Mouse (Mus musculus) kidney, embryonic 16.5 days (tissue): Measurements from ENCODE around the gene Adamts16. TPM values are rescaled to one million over a fixed set of nuclear protein-coding genes. Genes with fewer than 3 reads are reported as not detected.

Source experiments
- ATAC-seq: fragments of 200-750 bp; cut with Nextera tagmentation; 2 replicates; pipeline ENCODE4 v1.8.0; 2017; ENCODE audit warnings: moderate TSS enrichment; ENCODE audit not compliant: low FRiP score, low TSS enrichment
- H3K27ac ChIP-seq: fragments of 300-500 bp; sonication (generic); 2 replicates; pipeline ENCODE4 v1.5.1; 2014; ENCODE audit warnings: low read length
- H3K27me3 ChIP-seq: fragments of 300-500 bp; sonication (generic); 2 replicates; pipeline ENCODE4 v1.6.1; 2014; ENCODE audit warnings: low read length, control low read depth, mixed read lengths; ENCODE audit not compliant: insufficient read depth
- H3K36me3 ChIP-seq: fragments of 300-500 bp; sonication (generic); 2 replicates; pipeline ENCODE4 v1.6.1; 2014; ENCODE audit warnings: low read length, control low read depth, mixed read lengths; ENCODE audit not compliant: insufficient read depth
- H3K4me1 ChIP-seq: fragments of 300-500 bp; sonication (generic); 2 replicates; pipeline ENCODE4 v1.6.1; 2014; ENCODE audit warnings: low read length, control low read depth, mixed read lengths; ENCODE audit not compliant: insufficient read depth
- H3K4me2 ChIP-seq: fragments of 300-500 bp; sonication (generic); replicated peaks from 2 replicates; pipeline ENCODE4 v1.6.1; 2014; ENCODE audit warnings: low read depth, low read length
- H3K4me3 ChIP-seq: fragments of 300-500 bp; sonication (generic); 2 replicates; pipeline ENCODE4 v1.5.1; 2014; ENCODE audit warnings: mild to moderate bottlenecking, low read length
- H3K9ac ChIP-seq: fragments of 300-500 bp; sonication (generic); replicated peaks from 2 replicates; pipeline ENCODE4 v1.6.1; 2014; ENCODE audit warnings: low read length
- H3K9me3 ChIP-seq: fragments of 300-500 bp; sonication (generic); 2 replicates; pipeline ENCODE4 v1.6.1; 2016; ENCODE audit warnings: low read length, control low read depth
- WGBS: fragments of 180-500 bp; shearing (Covaris S2); extraction: QIAGEN DNeasy Blood & Tissue Kit; methylation state at CpG from one replicate; pipeline ENCODE4 v1.1.7; 2014; 5-methylcytosine and 5-hydroxymethylcytosine counted together
- polyA plus RNA-seq: library from polyadenylated mRNA; unstranded; fragments of >200 nt; fragmentation: Nextera tagmentation; extraction: Ambion mirVana; gene quantifications from 2 replicates; pipeline ENCODE4 v1.2.1, GENCODE M21; 2015

Adamts16 gene
- polyA plus RNA-seq, 1 experiment from 2014 or later: 19.6 TPM

DNA sequence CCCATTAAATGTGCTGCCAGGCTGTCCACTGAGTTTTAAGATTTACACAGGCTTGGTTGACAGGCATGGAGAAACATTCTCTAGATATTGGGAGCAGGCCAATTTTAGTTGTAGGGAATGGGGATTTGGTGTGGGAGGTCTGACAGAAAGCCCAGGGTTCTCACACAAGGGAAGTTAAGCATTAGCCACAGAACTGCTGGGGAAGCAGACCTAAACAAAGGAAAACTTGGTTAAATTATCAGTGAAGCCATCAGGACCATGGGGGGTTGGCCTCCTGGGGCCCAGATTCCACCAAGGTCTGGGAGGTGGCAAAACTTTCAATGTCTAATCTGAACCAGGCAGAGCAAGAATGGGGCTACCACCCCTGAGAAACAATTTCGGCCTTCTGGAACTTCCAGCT, 38.8 kb downstream of the Adamts16 start:
- peak; percentile 91 for ATAC-seq

DNA sequence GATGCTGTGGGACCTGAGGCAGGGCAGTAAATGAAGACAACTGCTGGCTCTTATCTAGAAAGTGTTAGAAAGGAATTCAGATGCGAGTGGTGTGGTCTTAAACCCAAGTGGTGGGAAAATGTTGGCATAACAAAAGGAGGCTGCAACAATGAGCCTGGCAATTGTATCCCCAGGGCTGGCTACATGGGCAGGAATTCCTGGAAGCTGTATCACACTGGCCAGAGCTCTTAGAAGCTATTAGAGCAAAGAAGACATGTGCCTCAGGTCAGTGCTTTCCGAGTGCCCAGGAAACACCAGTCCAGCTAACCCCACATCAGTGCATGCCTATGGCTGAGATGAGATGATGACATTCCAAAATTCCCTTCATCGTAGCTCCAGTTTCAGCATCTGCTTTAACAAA, 42.3 kb downstream of the Adamts16 start:
- H3K27ac ChIP-seq: no peak overlapping the region
- no peaks in the 10 kb centered on the region for H3K27me3 ChIP-seq
- no peak overlapping the region for H3K4me2 ChIP-seq
- no peaks in the 10 kb centered on the region for H3K9me3 ChIP-seq
- ATAC-seq: no peak
- peaks cover 15% of the 10 kb centered on the region for H3K4me1 ChIP-seq
- 70% methylated on average over 3 of the region's 3 CpGs for WGBS
- no peaks in the 10 kb centered on the region for H3K36me3 ChIP-seq
- no peak overlapping the region for H3K9ac ChIP-seq
- no peak overlapping the region for H3K4me3 ChIP-seq

More for the DNA sequence above, 38.8 kb downstream of the Adamts16 start:
- peaks cover 16% of the 10 kb centered on the region for H3K4me1 ChIP-seq
- H3K4me2 ChIP-seq: no peak overlapping the region
- no peaks in the 10 kb centered on the region for H3K36me3 ChIP-seq
- 46% methylated on average over 1 of the region's 1 CpGs for WGBS
- no peaks in the 10 kb centered on the region for H3K27me3 ChIP-seq
- H3K9ac ChIP-seq: no peak overlapping the region
- H3K9me3 ChIP-seq: no peaks in the 10 kb centered on the region
- H3K4me3 ChIP-seq: no peak overlapping the region
- H3K27ac ChIP-seq: peak overlapping the region; percentile 84

- H3K27ac ChIP-seq: no peak overlapping the region
- peaks cover 19% of the 10 kb centered on the region for H3K4me1 ChIP-seq
- H3K4me2 ChIP-seq: no peak overlapping the region
- H3K9ac ChIP-seq: no peak overlapping the region
- no peaks in the 10 kb centered on the region for H3K36me3 ChIP-seq
- no peaks in the 10 kb centered on the region for H3K9me3 ChIP-seq
- WGBS: 46% methylated on average over 5 of the region's 5 CpGs
- no peak overlapping the region for H3K4me3 ChIP-seq
- no peaks in the 10 kb centered on the region for H3K27me3 ChIP-seq
- ATAC-seq: no peak
These were observed 43.2 kb downstream of the Adamts16 start for GRCm38 (mm10) chr13:70798396-70798795.

GRCm38 (mm10) chr13:70794074-70794572, 47.5 kb downstream of the Adamts16 start:
- no peaks in the 10 kb centered on the region for H3K27me3 ChIP-seq
- 10% methylated on average over 8 of the region's 8 CpGs for WGBS
- H3K27ac ChIP-seq: peak overlapping the region; percentile 93

DNA sequence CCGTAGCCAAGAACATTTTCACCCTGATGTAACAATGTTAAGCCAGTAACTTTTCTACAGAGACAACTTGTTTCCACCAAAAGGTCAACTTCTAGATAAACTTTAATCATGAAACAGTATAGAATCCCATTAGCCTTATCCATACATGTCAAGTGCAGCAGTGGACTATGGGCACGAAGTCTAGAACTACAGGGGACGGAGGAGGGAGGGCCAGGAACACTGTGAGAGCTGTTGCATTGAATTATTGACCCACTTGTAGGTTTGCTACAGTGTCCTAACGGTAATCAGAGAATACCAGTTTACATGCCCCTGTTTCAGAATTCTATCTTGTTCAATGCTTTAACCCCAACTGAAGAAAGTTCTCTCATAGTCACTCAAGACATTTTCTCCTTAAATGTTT, 48.0 kb downstream of the Adamts16 start:
- Histone ChIP-seq H3K36me3 (peaks cover 6% of the 10 kb centered on the region; the same call in 1 of the 2 replicates), H3K4me1 (peaks cover 13% of the 10 kb centered on the region), H3K4me2 (no peak overlapping the region), H3K9ac (no peak overlapping the region), H3K27me3 (no peaks in the 10 kb centered on the region), H3K27ac (peak overlapping the region; percentile 93), H3K4me3 (no peak overlapping the region), H3K9me3 (no peaks in the 10 kb centered on the region)
- peak; percentile 49; the same call in 1 of the 2 replicates for ATAC-seq
- WGBS: 37% methylated on average over 4 of the region's 4 CpGs

More at GRCm38 (mm10) chr13:70794074-70794572, 47.5 kb downstream of the Adamts16 start:
- no peak overlapping the region for H3K9ac ChIP-seq
- ATAC-seq: peak; percentile 95
- peaks cover 6% of the 10 kb centered on the region; the same call in 1 of the 2 replicates for H3K36me3 ChIP-seq
- no peaks in the 10 kb centered on the region for H3K9me3 ChIP-seq
- H3K4me3 ChIP-seq: no peak overlapping the region
- no peak overlapping the region; the same call in 1 of the 2 replicates for H3K4me2 ChIP-seq
- peaks cover 13% of the 10 kb centered on the region for H3K4me1 ChIP-seq

DNA sequence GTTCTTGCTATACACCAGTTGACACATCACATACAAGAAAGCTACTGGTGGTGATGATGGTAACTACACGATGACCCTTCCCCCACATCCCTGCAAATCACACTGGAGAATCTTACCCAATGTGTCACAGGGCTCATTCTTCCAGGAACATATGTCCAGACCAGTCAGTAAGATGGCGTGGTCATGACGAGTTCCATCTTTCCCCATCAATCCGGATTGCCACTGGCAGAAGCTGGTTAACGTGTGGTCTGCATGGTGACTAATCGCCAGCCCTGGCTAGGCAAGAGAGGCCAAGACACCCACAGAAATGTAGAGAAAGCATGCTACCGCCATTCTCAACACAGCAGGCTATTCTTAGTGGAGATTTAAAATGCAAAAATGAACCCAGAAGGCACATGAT, 48.7 kb downstream of the Adamts16 start:
- no peak overlapping the region for H3K4me2 ChIP-seq
- H3K4me1 ChIP-seq: peaks cover 13% of the 10 kb centered on the region
- 82% methylated on average over 7 of the region's 7 CpGs for WGBS
- H3K9me3 ChIP-seq: no peaks in the 10 kb centered on the region
- no peak for ATAC-seq
- H3K4me3 ChIP-seq: no peak overlapping the region
- no peaks in the 10 kb centered on the region for H3K27me3 ChIP-seq
- H3K36me3 ChIP-seq: peaks cover 6% of the 10 kb centered on the region; the same call in 1 of the 2 replicates
- H3K27ac ChIP-seq: peak overlapping the region; percentile 93
- no peak overlapping the region for H3K9ac ChIP-seq

GRCm38 (mm10) chr13:70789806-70790205, 51.8 kb downstream of the Adamts16 start:
- no peak overlapping the region for H3K4me3 ChIP-seq
- no peak overlapping the region for H3K9ac ChIP-seq
- no peaks in the 10 kb centered on the region for H3K27me3 ChIP-seq
- no peak overlapping the region for H3K4me2 ChIP-seq
- H3K4me1 ChIP-seq: peaks cover 9% of the 10 kb centered on the region
- WGBS: 68% methylated on average over 1 of the region's 1 CpGs
- no peak overlapping the region for H3K27ac ChIP-seq
- H3K9me3 ChIP-seq: no peaks in the 10 kb centered on the region
- peaks cover 6% of the 10 kb centered on the region; the same call in 1 of the 2 replicates for H3K36me3 ChIP-seq
- no peak for ATAC-seq

GRCm38 (mm10) chr13:70789022-70789421, 52.6 kb downstream of the Adamts16 start:
- WGBS: 33% methylated on average over 1 of the region's 1 CpGs

DNA sequence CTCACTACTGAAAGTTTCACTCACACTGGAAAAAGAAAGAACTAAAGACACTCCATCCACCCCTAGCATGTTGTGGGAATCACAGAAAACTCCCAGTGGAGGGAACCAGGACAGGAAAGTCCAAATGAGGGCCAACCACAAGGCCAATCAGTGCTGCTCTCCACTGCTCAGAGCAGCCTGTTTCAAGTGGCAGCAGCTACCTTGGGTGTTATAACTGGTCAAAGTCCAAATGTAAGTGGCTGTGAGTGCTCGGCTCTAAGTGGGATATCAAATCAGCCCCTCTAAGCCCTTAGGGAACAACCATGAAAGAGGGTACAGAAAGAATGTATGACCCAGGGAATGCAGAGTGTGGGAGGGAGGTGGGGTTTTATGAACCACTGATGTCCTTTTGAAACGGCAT, 56.5 kb downstream of the Adamts16 start:
- no peak overlapping the region for H3K27ac ChIP-seq
- no peak overlapping the region for H3K4me2 ChIP-seq
- no peak for ATAC-seq
- H3K27me3 ChIP-seq: no peaks in the 10 kb centered on the region
- no peaks in the 10 kb centered on the region for H3K36me3 ChIP-seq
- H3K4me3 ChIP-seq: no peak overlapping the region
- no peaks in the 10 kb centered on the region for H3K4me1 ChIP-seq
- no peaks in the 10 kb centered on the region for H3K9me3 ChIP-seq
- H3K9ac ChIP-seq: no peak overlapping the region
- WGBS: 79% methylated on average over 2 of the region's 2 CpGs

More at GRCm38 (mm10) chr13:70789022-70789421, 52.6 kb downstream of the Adamts16 start:
- Histone ChIP-seq H3K27ac (no peak overlapping the region), H3K9ac (no peak overlapping the region), H3K36me3 (peaks cover 6% of the 10 kb centered on the region; the same call in 1 of the 2 replicates), H3K27me3 (no peaks in the 10 kb centered on the region), H3K4me2 (no peak overlapping the region), H3K4me1 (peaks cover 7% of the 10 kb centered on the region), H3K4me3 (no peak overlapping the region), H3K9me3 (no peaks in the 10 kb centered on the region)
- no peak for ATAC-seq

GRCm38 (mm10) chr13:70784126-70784525, 57.5 kb downstream of the Adamts16 start:
- no peak overlapping the region for H3K27ac ChIP-seq
- H3K9ac ChIP-seq: no peak overlapping the region
- no peak for ATAC-seq
- no peaks in the 10 kb centered on the region for H3K9me3 ChIP-seq
- 67% methylated on average over 5 of the region's 5 CpGs for WGBS
- H3K4me2 ChIP-seq: no peak overlapping the region
- H3K4me3 ChIP-seq: no peak overlapping the region
- H3K4me1 ChIP-seq: no peaks in the 10 kb centered on the region
- no peaks in the 10 kb centered on the region for H3K36me3 ChIP-seq
- no peaks in the 10 kb centered on the region for H3K27me3 ChIP-seq
